Mouse (Mus musculus) liver, embryonic 16.5 days (tissue): ENCODE results near the gene Ddx25. TPM values are rescaled to one million over a fixed set of nuclear protein-coding genes. Genes with fewer than 3 reads are reported as not detected.
A peak's percentile ranks its signal among the peaks of the same experiment; 100 is the strongest.

ENCODE experiments used
- ATAC-seq: fragments of 200-750 bp; cut with Nextera tagmentation; 2 replicates; pipeline ENCODE4 v1.8.0; 2017; ENCODE audit warnings: low read depth, mild to moderate bottlenecking, moderate number of reproducible peaks, moderate library complexity
- H3K27ac ChIP-seq: fragments of 300-500 bp; sonication (generic); 2 replicates; pipeline ENCODE4 v1.5.1; 2014; ENCODE audit warnings: mild to moderate bottlenecking, low read length
- H3K27me3 ChIP-seq: fragments of 300-500 bp; sonication (generic); 2 replicates; pipeline ENCODE4 v1.6.1; 2014; ENCODE audit warnings: low read depth, low read length, mixed read lengths; ENCODE audit not compliant: control insufficient read depth, insufficient read depth
- H3K36me3 ChIP-seq: fragments of 300-500 bp; sonication (generic); 2 replicates; pipeline ENCODE4 v1.6.1; 2014; ENCODE audit warnings: mild to moderate bottlenecking; ENCODE audit not compliant: control insufficient read depth, insufficient read depth
- H3K4me1 ChIP-seq: fragments of 300-500 bp; sonication (generic); 2 replicates; pipeline ENCODE4 v1.6.1; 2014; ENCODE audit warnings: low read depth, low read length, mixed read lengths; ENCODE audit not compliant: control insufficient read depth
- H3K4me2 ChIP-seq: fragments of 300-500 bp; sonication (generic); 2 replicates; pipeline ENCODE4 v1.6.1; 2014; ENCODE audit warnings: low read depth, low read length, mixed read lengths
- H3K4me3 ChIP-seq: fragments of 300-500 bp; sonication (generic); 2 replicates; pipeline ENCODE4 v1.5.1; 2014; ENCODE audit warnings: low read depth, mild to moderate bottlenecking, low read length
- H3K9ac ChIP-seq: fragments of 300-500 bp; sonication (generic); 2 replicates; pipeline ENCODE4 v1.6.1; 2014; ENCODE audit warnings: low read depth, low read length
- H3K9me3 ChIP-seq: fragments of 300-500 bp; sonication (generic); replicated peaks from 2 replicates; pipeline ENCODE4 v1.6.1; 2016; ENCODE audit warnings: low read length; ENCODE audit not compliant: control insufficient read depth
- WGBS: fragments of 180-500 bp; shearing (Covaris S2); extraction: QIAGEN DNeasy Blood & Tissue Kit; methylation state at CpG from one replicate; pipeline ENCODE4 v1.1.7; 2014; ENCODE audit not compliant: insufficient replicate concordance; 5-methylcytosine and 5-hydroxymethylcytosine counted together
- polyA plus RNA-seq: library from polyadenylated mRNA; unstranded; fragments of >200 nt; fragmentation: Nextera tagmentation; extraction: Ambion mirVana; gene quantifications from 2 replicates; pipeline ENCODE4 v1.2.1, GENCODE M21; 2015

Gene Ddx25
- 0.14 and 0.18 TPM in 2 replicates for polyA plus RNA-seq

- H3K27ac ChIP-seq, result no peak within 1 kb of the TSS
- 2% methylated on average over 57 of the region's 59 CpGs for WGBS
- ATAC-seq, result 0 out of 2 replicates have a peak, but pooled peaks have one; percentile 17
Observed at GRCm38 (mm10) chr9:35558257-35559008, at the start of gene Ddx25, which contains the start of gene Pus3. Gene Ddx25, minus strand, starts transcription at chr9:35558528. Gene Pus3, plus strand, starts transcription at chr9:35558595.

GRCm38 (mm10) chr9:35607647-35608405 lies 49.5 kb upstream of the Ddx25 start:
- H3K4me1 ChIP-seq, result no peaks in the 10 kb centered on the region
- no peak overlapping the region for H3K4me2 ChIP-seq
- 50% methylated on average over 8 of the region's 8 CpGs for WGBS
- no peaks in the 10 kb centered on the region for H3K36me3 ChIP-seq
- no peaks in the 10 kb centered on the region for H3K9me3 ChIP-seq
- ATAC-seq, result no peak
- H3K4me3 ChIP-seq, result no peak overlapping the region
- no peaks in the 10 kb centered on the region for H3K27me3 ChIP-seq
- H3K27ac ChIP-seq, result no peak overlapping the region
- no peak overlapping the region for H3K9ac ChIP-seq

More at GRCm38 (mm10) chr9:35558257-35559008, at the start of gene Ddx25, which contains the start of gene Pus3:
- Histone ChIP-seq H3K36me3 (peaks cover 11% of the 10 kb centered on the region), H3K9me3 (no peaks in the 10 kb centered on the region), H3K27me3 (peaks cover 31% of the 10 kb centered on the region), H3K4me3 (peak within 1 kb of the TSS; percentile 71), H3K9ac (peak within 1 kb of the TSS; percentile 66), H3K4me2 (peak within 1 kb of the TSS; percentile 79), H3K4me1 (peaks cover 12% of the 10 kb centered on the region)

- H3K27me3 ChIP-seq, result no peaks in the 10 kb centered on the region
- no peaks in the 10 kb centered on the region for H3K36me3 ChIP-seq
- no peak overlapping the region for H3K4me2 ChIP-seq
- no peak overlapping the region for H3K9ac ChIP-seq
- no peak overlapping the region for H3K4me3 ChIP-seq
- no peak for ATAC-seq
- H3K4me1 ChIP-seq, result no peaks in the 10 kb centered on the region
- H3K27ac ChIP-seq, result no peak overlapping the region
- 16% methylated on average over 2 of the region's 2 CpGs for WGBS
- H3K9me3 ChIP-seq, result no peaks in the 10 kb centered on the region
Observed at GRCm38 (mm10) chr9:35592903-35593302, 34.6 kb upstream of the Ddx25 start.

GRCm38 (mm10) chr9:35587674-35588073 lies 29.3 kb upstream of the Ddx25 start:
- ATAC-seq, result no peak
- Histone ChIP-seq H3K9ac (no peak overlapping the region), H3K4me1 (no peaks in the 10 kb centered on the region), H3K9me3 (no peaks in the 10 kb centered on the region), H3K4me2 (no peak overlapping the region), H3K4me3 (no peak overlapping the region), H3K27ac (no peak overlapping the region), H3K27me3 (no peaks in the 10 kb centered on the region), H3K36me3 (no peaks in the 10 kb centered on the region)
- 21% methylated on average over 1 of the region's 1 CpGs for WGBS

- WGBS, result 8% methylated on average over 32 of the region's 32 CpGs
- no peak for ATAC-seq
- Histone ChIP-seq H3K4me1 (no peaks in the 10 kb centered on the region; the same call in 1 of the 2 replicates), H3K4me2 (no peak overlapping the region), H3K27me3 (peaks cover 20% of the 10 kb centered on the region), H3K27ac (no peak overlapping the region), H3K4me3 (no peak overlapping the region), H3K9ac (no peak overlapping the region), H3K36me3 (no peaks in the 10 kb centered on the region), H3K9me3 (no peaks in the 10 kb centered on the region)
Observed at GRCm38 (mm10) chr9:35574416-35574815, 16.1 kb upstream of the Ddx25 start.

GRCm38 (mm10) chr9:35570663-35571062 lies 12.3 kb upstream of the Ddx25 start:
- H3K9ac ChIP-seq, result peak overlapping the region; percentile 92
- peak overlapping the region; percentile 94 for H3K27ac ChIP-seq
- peak overlapping the region; percentile 95 for H3K4me3 ChIP-seq
- WGBS, result 4% methylated on average over 5 of the region's 5 CpGs
- peaks cover 17% of the 10 kb centered on the region for H3K36me3 ChIP-seq
- H3K27me3 ChIP-seq, result peaks cover 20% of the 10 kb centered on the region
- no peak for ATAC-seq
- H3K9me3 ChIP-seq, result no peaks in the 10 kb centered on the region
- peaks cover 3% of the 10 kb centered on the region for H3K4me1 ChIP-seq
- H3K4me2 ChIP-seq, result peak overlapping the region; percentile 73

GRCm38 (mm10) chr9:35569571-35570534 lies 11.5 kb upstream of the Ddx25 start, which contains the start of the genes Pate2 and Hyls1:
Gene Pate2, plus strand, starts transcription at chr9:35570284.
Gene Hyls1, minus strand, starts transcription at chr9:35570398.
- peak within 1 kb of the TSS; percentile 92 for H3K9ac ChIP-seq
- peak within 1 kb of the TSS; percentile 94 for H3K27ac ChIP-seq
- peak within 1 kb of the TSS; percentile 73 for H3K4me2 ChIP-seq
- no peaks in the 10 kb centered on the region for H3K9me3 ChIP-seq
- H3K36me3 ChIP-seq, result peaks cover 21% of the 10 kb centered on the region
- ATAC-seq, result peak; percentile 94
- H3K27me3 ChIP-seq, result peaks cover 20% of the 10 kb centered on the region
- H3K4me1 ChIP-seq, result peaks cover 3% of the 10 kb centered on the region
- WGBS, result under 1% methylated on average over 85 of the region's 86 CpGs
- H3K4me3 ChIP-seq, result peak within 1 kb of the TSS; percentile 95

GRCm38 (mm10) chr9:35567995-35568394 lies 9.7 kb upstream of the Ddx25 start:
- no peak for ATAC-seq

More at GRCm38 (mm10) chr9:35567995-35568394, 9.7 kb upstream of the Ddx25 start:
- peaks cover 7% of the 10 kb centered on the region for H3K27me3 ChIP-seq
- H3K27ac ChIP-seq, result no peak overlapping the region
- no peaks in the 10 kb centered on the region for H3K9me3 ChIP-seq
- WGBS, result 83% methylated on average over 3 of the region's 3 CpGs
- peaks cover 27% of the 10 kb centered on the region for H3K36me3 ChIP-seq
- H3K4me3 ChIP-seq, result no peak overlapping the region
- H3K4me1 ChIP-seq, result peaks cover 3% of the 10 kb centered on the region
- H3K9ac ChIP-seq, result no peak overlapping the region
- no peak overlapping the region for H3K4me2 ChIP-seq
